Mouse (Mus musculus): ENCODE data around the gene Zfp866. TPM values are rescaled to one million over a fixed set of nuclear protein-coding genes. Genes with fewer than 3 reads are reported as not detected.

Gene Zfp866
- polyA plus RNA-seq, 1 experiment from 2014 or later, result 35.2 TPM

- peak; percentile 75 for DNase-seq (ENCODE audit: low spot score)
- peak within 1 kb of the TSS; percentile 69 for H3K27ac ChIP-seq (replicated peaks)
- no peaks in the 10 kb centered on the region for H3K27me3 ChIP-seq (ENCODE audit: low read depth, poor library complexity, severe bottlenecking)
- peaks cover 17% of the 10 kb centered on the region for H3K4me1 ChIP-seq
- no peaks in the 10 kb centered on the region for H3K9me3 ChIP-seq (replicated peaks)
- H3K4me3 ChIP-seq, result peak within 1 kb of the TSS; percentile 65
- 6% methylated on average over 28 of the region's 28 CpGs for WGBS
- peaks cover 60% of the 10 kb centered on the region for H3K36me3 ChIP-seq
Measured at GRCm38 (mm10) chr8:69808094-69808863, 17.3 kb upstream of the Zfp866 start, which contains the start of gene Gmip. Gene Gmip (plus strand): TSS chr8:69808679.

GRCm38 (mm10) chr8:69807236-69807635 is 16.3 kb upstream of the Zfp866 start:
- Histone ChIP-seq H3K27me3 (ENCODE audit: low read depth, poor library complexity, severe bottlenecking) (no peaks in the 10 kb centered on the region), H3K27ac (replicated peaks) (no peak overlapping the region), H3K4me3 (no peak overlapping the region), H3K4me1 (peaks cover 17% of the 10 kb centered on the region), H3K36me3 (peaks cover 71% of the 10 kb centered on the region), H3K9me3 (replicated peaks) (no peaks in the 10 kb centered on the region)
- DNase-seq (ENCODE audit: low spot score), result no peak
- WGBS, result 89% methylated on average over 5 of the region's 5 CpGs

GRCm38 (mm10) chr8:69805491-69805890 is 14.5 kb upstream of the Zfp866 start:
- Histone ChIP-seq H3K4me3 (no peak overlapping the region), H3K36me3 (peaks cover 80% of the 10 kb centered on the region), H3K9me3 (replicated peaks) (no peaks in the 10 kb centered on the region), H3K27ac (replicated peaks) (no peak overlapping the region), H3K4me1 (peaks cover 17% of the 10 kb centered on the region), H3K27me3 (ENCODE audit: low read depth, poor library complexity, severe bottlenecking) (no peaks in the 10 kb centered on the region)
- no peak for DNase-seq (ENCODE audit: low spot score)
- 95% methylated on average over 9 of the region's 9 CpGs for WGBS

- WGBS, result 90% methylated on average over 10 of the region's 10 CpGs
- Histone ChIP-seq H3K4me1 (peaks cover 17% of the 10 kb centered on the region), H3K27me3 (ENCODE audit: low read depth, poor library complexity, severe bottlenecking) (no peaks in the 10 kb centered on the region), H3K9me3 (replicated peaks) (no peaks in the 10 kb centered on the region), H3K4me3 (no peak overlapping the region), H3K27ac (replicated peaks) (no peak overlapping the region), H3K36me3 (peaks cover 83% of the 10 kb centered on the region)
- no peak for DNase-seq (ENCODE audit: low spot score)
Measured at GRCm38 (mm10) chr8:69805086-69805485, 14.1 kb upstream of the Zfp866 start.

- no peaks in the 10 kb centered on the region for H3K27me3 ChIP-seq (ENCODE audit: low read depth, poor library complexity, severe bottlenecking)
- H3K36me3 ChIP-seq, result peaks cover 88% of the 10 kb centered on the region
- 90% methylated on average over 6 of the region's 6 CpGs for WGBS
- H3K27ac ChIP-seq (replicated peaks), result no peak overlapping the region
- H3K4me3 ChIP-seq, result no peak overlapping the region
- DNase-seq (ENCODE audit: low spot score), result no peak
- peaks cover 15% of the 10 kb centered on the region for H3K4me1 ChIP-seq
- no peaks in the 10 kb centered on the region for H3K9me3 ChIP-seq (replicated peaks)
Measured at GRCm38 (mm10) chr8:69804537-69804936, 13.6 kb upstream of the Zfp866 start.

GRCm38 (mm10) chr8:69803366-69803765 is 12.4 kb upstream of the Zfp866 start:
- no peak for DNase-seq (ENCODE audit: low spot score)
- no peak overlapping the region for H3K27ac ChIP-seq (replicated peaks)
- H3K4me3 ChIP-seq, result no peak overlapping the region
- H3K9me3 ChIP-seq (replicated peaks), result no peaks in the 10 kb centered on the region
- H3K4me1 ChIP-seq, result peaks cover 4% of the 10 kb centered on the region
- H3K27me3 ChIP-seq (ENCODE audit: low read depth, poor library complexity, severe bottlenecking), result no peaks in the 10 kb centered on the region
- WGBS, result 93% methylated on average over 7 of the region's 7 CpGs
- H3K36me3 ChIP-seq, result peaks cover 99% of the 10 kb centered on the region

GRCm38 (mm10) chr8:69802216-69802615 is 11.2 kb upstream of the Zfp866 start:
- no peak overlapping the region for H3K27ac ChIP-seq (replicated peaks)
- H3K27me3 ChIP-seq (ENCODE audit: low read depth, poor library complexity, severe bottlenecking), result no peaks in the 10 kb centered on the region
- no peak overlapping the region for H3K4me3 ChIP-seq
- H3K4me1 ChIP-seq, result no peaks in the 10 kb centered on the region
- no peak for DNase-seq (ENCODE audit: low spot score)
- no peaks in the 10 kb centered on the region for H3K9me3 ChIP-seq (replicated peaks)
- H3K36me3 ChIP-seq, result peaks cover 99% of the 10 kb centered on the region

- WGBS, result 94% methylated on average over 4 of the region's 4 CpGs
- Histone ChIP-seq H3K27ac (replicated peaks) (no peak overlapping the region), H3K9me3 (replicated peaks) (no peaks in the 10 kb centered on the region), H3K27me3 (ENCODE audit: low read depth, poor library complexity, severe bottlenecking) (no peaks in the 10 kb centered on the region), H3K4me1 (no peaks in the 10 kb centered on the region), H3K36me3 (peaks cover 99% of the 10 kb centered on the region), H3K4me3 (no peak overlapping the region)
- no peak for DNase-seq (ENCODE audit: low spot score)
Measured at GRCm38 (mm10) chr8:69801796-69802195, 10.8 kb upstream of the Zfp866 start.

GRCm38 (mm10) chr8:69799946-69800345 is 9.0 kb upstream of the Zfp866 start:
- H3K36me3 ChIP-seq, result peaks cover 99% of the 10 kb centered on the region
- WGBS, result 90% methylated on average over 5 of the region's 5 CpGs

GRCm38 (mm10) chr8:69799261-69799660 is 8.3 kb upstream of the Zfp866 start:
- DNase-seq (ENCODE audit: low spot score), result no peak
- H3K9me3 ChIP-seq (replicated peaks), result no peaks in the 10 kb centered on the region
- WGBS, result 91% methylated on average over 8 of the region's 8 CpGs
- no peak overlapping the region for H3K4me3 ChIP-seq
- H3K27me3 ChIP-seq (ENCODE audit: low read depth, poor library complexity, severe bottlenecking), result no peaks in the 10 kb centered on the region
- H3K36me3 ChIP-seq, result peaks cover 100% of the 10 kb centered on the region
- no peak overlapping the region for H3K27ac ChIP-seq (replicated peaks)
- no peaks in the 10 kb centered on the region; the same call in 1 of the 2 replicates for H3K4me1 ChIP-seq

More at GRCm38 (mm10) chr8:69799946-69800345, 9.0 kb upstream of the Zfp866 start:
- Histone ChIP-seq H3K9me3 (replicated peaks) (no peaks in the 10 kb centered on the region), H3K27me3 (ENCODE audit: low read depth, poor library complexity, severe bottlenecking) (no peaks in the 10 kb centered on the region), H3K4me3 (no peak overlapping the region), H3K27ac (replicated peaks) (no peak overlapping the region), H3K4me1 (no peaks in the 10 kb centered on the region)
- DNase-seq (ENCODE audit: low spot score), result no peak

GRCm38 (mm10) chr8:69797661-69798060 is 6.7 kb upstream of the Zfp866 start:
- DNase-seq (ENCODE audit: low spot score), result no peak
- Histone ChIP-seq H3K4me3 (no peak overlapping the region), H3K9me3 (replicated peaks) (no peaks in the 10 kb centered on the region), H3K36me3 (peaks cover 100% of the 10 kb centered on the region), H3K4me1 (peaks cover 11% of the 10 kb centered on the region), H3K27ac (replicated peaks) (no peak overlapping the region), H3K27me3 (ENCODE audit: low read depth, poor library complexity, severe bottlenecking) (no peaks in the 10 kb centered on the region)
- WGBS, result 95% methylated on average over 10 of the region's 10 CpGs

GRCm38 (mm10) chr8:69796721-69797345 is 5.9 kb upstream of the Zfp866 start:
- no peak overlapping the region for H3K4me3 ChIP-seq
- H3K27ac ChIP-seq (replicated peaks), result no peak overlapping the region
- peaks cover 94% of the 10 kb centered on the region for H3K36me3 ChIP-seq
- H3K9me3 ChIP-seq (replicated peaks), result no peaks in the 10 kb centered on the region
- WGBS, result 92% methylated on average over 16 of the region's 16 CpGs
- no peak for DNase-seq (ENCODE audit: low spot score)
- H3K27me3 ChIP-seq (ENCODE audit: low read depth, poor library complexity, severe bottlenecking), result no peaks in the 10 kb centered on the region
- H3K4me1 ChIP-seq, result peaks cover 19% of the 10 kb centered on the region

GRCm38 (mm10) chr8:69794901-69795300 is 3.9 kb upstream of the Zfp866 start:
- Histone ChIP-seq H3K4me1 (peaks cover 30% of the 10 kb centered on the region), H3K9me3 (replicated peaks) (no peaks in the 10 kb centered on the region), H3K27ac (replicated peaks) (no peak overlapping the region), H3K27me3 (ENCODE audit: low read depth, poor library complexity, severe bottlenecking) (no peaks in the 10 kb centered on the region), H3K36me3 (peaks cover 74% of the 10 kb centered on the region), H3K4me3 (no peak overlapping the region)
- 96% methylated on average over 6 of the region's 6 CpGs for WGBS
- no peak for DNase-seq (ENCODE audit: low spot score)

All from midbrain, embryonic 10.5 days (tissue).